Mouse (Mus musculus) brain, embryonic 14.5 days (tissue): ENCODE results near the gene Camta1.

ENCODE experiments used
- CTCF ChIP-seq: fragments of 200-500 bp; IDR thresholded peaks from 2 replicates; pipeline ENCODE4 v1.5.1; 2012; ENCODE audit warnings: inconsistent platforms, mild to moderate bottlenecking, moderate library complexity, borderline replicate concordance; ENCODE audit not compliant: insufficient read depth, insufficient read length; ENCODE audit errors: extremely low read depth
- POLR2A ChIP-seq: fragments of 200-500 bp; IDR thresholded peaks from 2 replicates; pipeline ENCODE4 v1.6.1; 2012; ENCODE audit warnings: mild to moderate bottlenecking, inconsistent platforms, borderline replicate concordance; ENCODE audit not compliant: poor library complexity, insufficient read depth, insufficient read length, severe bottlenecking; ENCODE audit errors: extremely low read depth

DNA sequence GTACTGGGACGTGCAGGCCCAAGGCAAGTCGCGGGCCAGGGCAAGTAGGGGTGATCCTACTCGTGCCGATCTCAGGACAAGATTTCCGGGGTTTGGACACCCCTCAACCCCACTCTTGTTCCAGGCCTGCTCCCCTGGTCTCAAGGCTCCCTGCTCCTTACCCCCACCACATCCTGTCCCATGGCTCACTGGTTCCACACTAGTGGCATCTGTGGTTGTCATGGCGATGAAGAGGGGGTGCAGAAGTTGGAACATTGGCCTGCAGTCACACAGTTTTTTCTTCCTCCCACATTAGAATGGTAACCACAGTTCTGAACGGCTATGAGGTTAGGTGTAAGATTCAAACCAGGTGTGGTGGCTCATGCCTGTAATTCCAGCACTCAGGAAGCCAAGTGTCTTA is 940.5 kb downstream of the Camta1 start:
- TF ChIP-seq CTCF (no peak), POLR2A (no peak)
